Mouse (Mus musculus) bone marrow, adult 2 months (tissue): ENCODE data around the gene Tnnc1. TPM values are rescaled to one million over a fixed set of nuclear protein-coding genes. Genes with fewer than 3 reads are reported as not detected.
A peak's percentile ranks its signal among the peaks of the same experiment; 100 is the strongest.

ENCODE experiments used
- H3K27ac ChIP-seq: fragments of 200-500 bp; 2 replicates; pipeline ENCODE4 v1.5.1; 2012; ENCODE audit warnings: low read depth, mild to moderate bottlenecking, control low read depth, inconsistent platforms, low read length; ENCODE audit not compliant: control insufficient read depth, poor library complexity, insufficient read depth
- H3K4me1 ChIP-seq: fragments of 200-500 bp; 2 replicates; pipeline ENCODE4 v1.6.1; 2011; ENCODE audit warnings: low read length; ENCODE audit not compliant: control insufficient read depth, insufficient read depth
- H3K4me3 ChIP-seq: fragments of 200-500 bp; replicated peaks from 2 replicates; pipeline ENCODE3; 2011; ENCODE audit warnings: mild to moderate bottlenecking, low read depth, low read length, control low read depth; ENCODE audit not compliant: control insufficient read depth
- CTCF ChIP-seq: fragments of 200-500 bp; IDR thresholded peaks from 2 replicates; pipeline ENCODE4 v1.5.1; 2011; ENCODE audit warnings: low read length, control low read depth; ENCODE audit not compliant: control insufficient read depth, insufficient read depth
- POLR2A ChIP-seq: fragments of 200-500 bp; IDR thresholded peaks from 2 replicates; pipeline ENCODE4 v1.6.1; 2011; ENCODE audit warnings: low read depth, mild to moderate bottlenecking, control low read depth, low read length, borderline replicate concordance; ENCODE audit not compliant: control insufficient read depth
- WGBS: fragments of 180-500 bp; shearing (Covaris S2); methylation state at CpG from one replicate; pipeline ENCODE4 v1.1.7; 2018; 5-methylcytosine and 5-hydroxymethylcytosine counted together
- polyA plus RNA-seq: library from polyadenylated mRNA; stranded (reverse); fragments of >200 nt; gene quantifications from 2 replicates; pipeline ENCODE4 v1.2.4, GENCODE M21; 2011; ENCODE audit warnings: low replicate concordance; ENCODE audit not compliant: missing spikeins, insufficient read depth, insufficient read length

Gene Tnnc1
- polyA plus RNA-seq: 4.2 TPM in 1 of 2 replicates, not detected in the other

GRCm38 (mm10) chr14:31208084-31208483 lies at the start of gene Tnnc1:
Gene Tnnc1 (plus strand): TSS chr14:31208312.
- H3K4me3 ChIP-seq: peak within 1 kb of the TSS; percentile 91
- H3K27ac ChIP-seq: peak within 1 kb of the TSS; percentile 75
- H3K4me1 ChIP-seq: peaks cover 4% of the 10 kb centered on the region
- TF ChIP-seq CTCF (no peak), POLR2A (no peak)
- 86% methylated on average over 2 of the region's 2 CpGs for WGBS

- TF ChIP-seq CTCF (no peak), POLR2A (no peak)
- H3K27ac ChIP-seq: no peak overlapping the region
- WGBS: 46% methylated on average over 27 of the region's 27 CpGs
- H3K4me3 ChIP-seq: peak overlapping the region; percentile 19
- no peaks in the 10 kb centered on the region for H3K4me1 ChIP-seq
Observed at GRCm38 (mm10) chr14:31160196-31161150, 47.6 kb upstream of the Tnnc1 start.

GRCm38 (mm10) chr14:31161191-31161590 lies 46.9 kb upstream of the Tnnc1 start:
- no peaks in the 10 kb centered on the region; the same call in 1 of the 2 replicates for H3K4me1 ChIP-seq
- TF ChIP-seq CTCF (no peak), POLR2A (no peak)

GRCm38 (mm10) chr14:31161638-31162037 lies 46.5 kb upstream of the Tnnc1 start:
- Histone ChIP-seq H3K27ac (no peak overlapping the region; the same call in 1 of the 2 replicates), H3K4me3 (no peak overlapping the region)

More at GRCm38 (mm10) chr14:31161191-31161590, 46.9 kb upstream of the Tnnc1 start:
- WGBS: 81% methylated on average over 7 of the region's 7 CpGs
- no peak overlapping the region for H3K4me3 ChIP-seq
- H3K27ac ChIP-seq: no peak overlapping the region; the same call in 1 of the 2 replicates

GRCm38 (mm10) chr14:31164067-31164466 lies 44.0 kb upstream of the Tnnc1 start:
- H3K4me3 ChIP-seq: no peak overlapping the region
- no peak for TF ChIP-seq POLR2A
- TF ChIP-seq CTCF: no peak
- no peak overlapping the region for H3K27ac ChIP-seq
- H3K4me1 ChIP-seq: peaks cover 5% of the 10 kb centered on the region
- WGBS: 61% methylated on average over 8 of the region's 8 CpGs

More at GRCm38 (mm10) chr14:31161638-31162037, 46.5 kb upstream of the Tnnc1 start:
- 78% methylated on average over 10 of the region's 10 CpGs for WGBS
- H3K4me1 ChIP-seq: peaks cover 2% of the 10 kb centered on the region; the same call in 1 of the 2 replicates
- TF ChIP-seq POLR2A (no peak), CTCF (no peak)

GRCm38 (mm10) chr14:31165010-31165409 lies 43.1 kb upstream of the Tnnc1 start:
- Histone ChIP-seq H3K27ac (no peak overlapping the region), H3K4me3 (no peak overlapping the region), H3K4me1 (peaks cover 5% of the 10 kb centered on the region)
- 59% methylated on average over 2 of the region's 2 CpGs for WGBS
- no peak for TF ChIP-seq POLR2A

- no peak overlapping the region for H3K4me3 ChIP-seq
- 28% methylated on average over 7 of the region's 7 CpGs for WGBS
- TF ChIP-seq CTCF (no peak), POLR2A (no peak)
- H3K27ac ChIP-seq: peak overlapping the region; percentile 25; the same call in 1 of the 2 replicates
- H3K4me1 ChIP-seq: peaks cover 5% of the 10 kb centered on the region
Observed at GRCm38 (mm10) chr14:31165458-31165857, 42.7 kb upstream of the Tnnc1 start.

- Histone ChIP-seq H3K4me3 (peak overlapping the region; percentile 34), H3K27ac (peak overlapping the region; percentile 90), H3K4me1 (peaks cover 5% of the 10 kb centered on the region)
- no peak for TF ChIP-seq CTCF
- no peak for TF ChIP-seq POLR2A
- WGBS: 2% methylated on average over 10 of the region's 10 CpGs
Observed at GRCm38 (mm10) chr14:31165991-31166630, 42.0 kb upstream of the Tnnc1 start.
